Mouse (Mus musculus): ENCODE results near the gene Aars2. TPM values are rescaled to one million over a fixed set of nuclear protein-coding genes. Genes with fewer than 3 reads are reported as not detected.

Aars2 gene
- total and polyA plus RNA-seq, 2 experiments from 2014 or later: 15.0 to 25.6 TPM

- no peak overlapping the region for H3K4me2 ChIP-seq (ENCODE audit: low read depth, low read length)
- no peak overlapping the region for H3K4me3 ChIP-seq (ENCODE audit: low read depth, low read length)
- H3K27ac ChIP-seq (ENCODE audit: low read depth): no peak overlapping the region
- ATAC-seq (ENCODE audit: insufficient read depth, low read depth): no peak
- DNase-seq (ENCODE audit: low spot score): no peak
- TF ChIP-seq CTCF (IDR thresholded peaks at IDR 0.05; ENCODE audit: low read depth) (no peak), EP300 (IDR thresholded peaks at IDR 0.05; ENCODE audit: low read depth) (no peak)
- no peaks in the 10 kb centered on the region for H3K4me1 ChIP-seq (ENCODE audit: control insufficient read depth, insufficient read depth)
- 56% methylated on average over 2 of the region's 2 CpGs for WGBS
- H3K9me3 ChIP-seq (replicated peaks; ENCODE audit: control insufficient read depth, low read length): 0 out of 2 replicates have a peak, but pooled peaks cover 4% of the 10 kb centered on the region
- no peaks in the 10 kb centered on the region for H3K36me3 ChIP-seq (replicated peaks; ENCODE audit: control insufficient read depth, insufficient read depth, low read length)
- H3K9ac ChIP-seq (replicated peaks; ENCODE audit: low read depth, low read length): no peak overlapping the region
- no peaks in the 10 kb centered on the region for H3K27me3 ChIP-seq (ENCODE audit: control insufficient read depth, insufficient read depth, low read length)
These were observed 39.9 kb upstream of the Aars2 start for GRCm38 (mm10) chr17:45466701-45467100.

GRCm38 (mm10) chr17:45468302-45468701 lies 38.3 kb upstream of the Aars2 start:
- no peaks in the 10 kb centered on the region for H3K27me3 ChIP-seq (ENCODE audit: control insufficient read depth, insufficient read depth, low read length)
- H3K9ac ChIP-seq (replicated peaks; ENCODE audit: low read depth, low read length): no peak overlapping the region
- H3K27ac ChIP-seq (ENCODE audit: low read depth): no peak overlapping the region
- no peaks in the 10 kb centered on the region for H3K4me1 ChIP-seq (ENCODE audit: control insufficient read depth, insufficient read depth)
- no peak for ATAC-seq (ENCODE audit: insufficient read depth, low read depth)
- WGBS: 79% methylated on average over 5 of the region's 5 CpGs
- no peak for TF ChIP-seq EP300 (IDR thresholded peaks at IDR 0.05; ENCODE audit: low read depth)
- no peak for TF ChIP-seq CTCF (IDR thresholded peaks at IDR 0.05; ENCODE audit: low read depth)
- H3K9me3 ChIP-seq (replicated peaks; ENCODE audit: control insufficient read depth, low read length): 0 out of 2 replicates have a peak, but pooled peaks cover 4% of the 10 kb centered on the region
- no peak overlapping the region for H3K4me3 ChIP-seq (ENCODE audit: low read depth, low read length)
- H3K4me2 ChIP-seq (ENCODE audit: low read depth, low read length): no peak overlapping the region
- H3K36me3 ChIP-seq (replicated peaks; ENCODE audit: control insufficient read depth, insufficient read depth, low read length): no peaks in the 10 kb centered on the region
- DNase-seq (ENCODE audit: low spot score): no peak

DNA sequence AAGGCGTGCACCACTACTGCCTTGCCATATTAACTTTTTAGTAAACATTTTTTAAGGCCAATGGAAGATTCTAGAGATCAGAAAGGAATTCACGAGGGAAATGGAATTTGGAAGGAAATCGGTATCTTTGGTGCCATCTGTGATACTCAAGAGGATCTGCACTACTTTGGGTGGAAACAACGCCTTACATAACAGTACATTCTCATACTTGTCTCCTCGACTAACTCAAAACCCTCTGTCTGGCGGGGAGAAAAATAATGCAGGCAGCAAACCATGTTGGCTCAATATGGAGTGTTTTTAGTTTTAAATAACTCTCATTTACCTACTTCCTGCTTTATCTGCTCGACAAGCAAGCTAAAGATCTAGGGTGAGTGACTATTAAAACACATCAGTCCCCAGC lies 35.9 kb upstream of the Aars2 start:
- Histone ChIP-seq H3K9ac (replicated peaks; ENCODE audit: low read depth, low read length) (no peak overlapping the region), H3K4me1 (ENCODE audit: control insufficient read depth, insufficient read depth) (peaks cover 10% of the 10 kb centered on the region), H3K27ac (ENCODE audit: low read depth) (no peak overlapping the region), H3K4me3 (ENCODE audit: low read depth, low read length) (no peak overlapping the region), H3K36me3 (replicated peaks; ENCODE audit: control insufficient read depth, insufficient read depth, low read length) (no peaks in the 10 kb centered on the region), H3K4me2 (ENCODE audit: low read depth, low read length) (no peak overlapping the region), H3K9me3 (replicated peaks; ENCODE audit: control insufficient read depth, low read length) (0 out of 2 replicates have a peak, but pooled peaks cover 4% of the 10 kb centered on the region), H3K27me3 (ENCODE audit: control insufficient read depth, insufficient read depth, low read length) (peaks cover 9% of the 10 kb centered on the region; the same call in 1 of the 2 replicates)
- TF ChIP-seq EP300 (IDR thresholded peaks at IDR 0.05; ENCODE audit: low read depth) (no peak), CTCF (IDR thresholded peaks at IDR 0.05; ENCODE audit: low read depth) (no peak)
- no peak for ATAC-seq (ENCODE audit: insufficient read depth, low read depth)
- no peak for DNase-seq (ENCODE audit: low spot score)
- 64% methylated on average over 7 of the region's 7 CpGs for WGBS

- ATAC-seq (ENCODE audit: insufficient read depth, low read depth) (no peak), DNase-seq (ENCODE audit: low spot score) (no peak)
- H3K4me3 ChIP-seq (ENCODE audit: low read depth, low read length): no peak overlapping the region
- H3K4me2 ChIP-seq (ENCODE audit: low read depth, low read length): no peak overlapping the region
- WGBS: 74% methylated on average over 6 of the region's 6 CpGs
- H3K4me1 ChIP-seq (ENCODE audit: control insufficient read depth, insufficient read depth): peaks cover 10% of the 10 kb centered on the region
- no peaks in the 10 kb centered on the region for H3K9me3 ChIP-seq (replicated peaks; ENCODE audit: control insufficient read depth, low read length)
- no peak overlapping the region for H3K9ac ChIP-seq (replicated peaks; ENCODE audit: low read depth, low read length)
- no peak overlapping the region for H3K27ac ChIP-seq (ENCODE audit: low read depth)
- H3K27me3 ChIP-seq (ENCODE audit: control insufficient read depth, insufficient read depth, low read length): peaks cover 9% of the 10 kb centered on the region; the same call in 1 of the 2 replicates
- no peak for TF ChIP-seq EP300 (IDR thresholded peaks at IDR 0.05; ENCODE audit: low read depth)
- no peak for TF ChIP-seq CTCF (IDR thresholded peaks at IDR 0.05; ENCODE audit: low read depth)
- no peaks in the 10 kb centered on the region for H3K36me3 ChIP-seq (replicated peaks; ENCODE audit: control insufficient read depth, insufficient read depth, low read length)
These were observed 33.0 kb upstream of the Aars2 start for GRCm38 (mm10) chr17:45473667-45474066.

DNA sequence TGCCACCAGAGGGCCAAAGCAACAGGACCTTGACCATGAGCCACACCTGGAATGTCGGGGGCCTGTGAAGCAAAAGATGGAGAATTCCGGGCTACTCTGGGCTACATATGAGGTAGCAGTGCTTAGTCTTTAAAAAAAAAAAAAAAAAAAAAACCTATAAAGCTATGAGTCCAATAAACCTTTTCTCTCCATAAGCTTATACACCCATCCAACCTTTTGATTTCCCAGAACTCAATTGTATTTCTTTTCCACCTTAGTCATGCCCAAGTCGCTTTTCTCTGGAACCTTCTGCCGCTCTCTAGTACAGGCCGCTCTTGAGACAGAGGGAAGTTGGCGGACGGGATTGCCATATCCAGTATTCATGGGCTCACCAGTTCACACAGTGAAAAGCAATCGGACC lies 32.5 kb upstream of the Aars2 start:
- Histone ChIP-seq H3K4me1 (ENCODE audit: control insufficient read depth, insufficient read depth) (peaks cover 10% of the 10 kb centered on the region), H3K27me3 (ENCODE audit: control insufficient read depth, insufficient read depth, low read length) (peaks cover 9% of the 10 kb centered on the region; the same call in 1 of the 2 replicates), H3K4me2 (ENCODE audit: low read depth, low read length) (peak overlapping the region; percentile 71), H3K36me3 (replicated peaks; ENCODE audit: control insufficient read depth, insufficient read depth, low read length) (no peaks in the 10 kb centered on the region), H3K9ac (replicated peaks; ENCODE audit: low read depth, low read length) (no peak overlapping the region), H3K4me3 (ENCODE audit: low read depth, low read length) (peak overlapping the region; percentile 44), H3K27ac (ENCODE audit: low read depth) (no peak overlapping the region), H3K9me3 (replicated peaks; ENCODE audit: control insufficient read depth, low read length) (no peaks in the 10 kb centered on the region)
- TF ChIP-seq EP300 (IDR thresholded peaks at IDR 0.05; ENCODE audit: low read depth) (no peak), CTCF (IDR thresholded peaks at IDR 0.05; ENCODE audit: low read depth) (no peak)
- ATAC-seq (ENCODE audit: insufficient read depth, low read depth): no peak
- DNase-seq (ENCODE audit: low spot score): no peak
- WGBS: 71% methylated on average over 8 of the region's 8 CpGs
